Mouse (Mus musculus) spleen, adult 2 months (tissue): ENCODE data around the gene Rbfox1.

Experiments
- CTCF ChIP-seq: fragments of 200-500 bp; IDR thresholded peaks from 2 replicates; pipeline ENCODE4 v1.5.1; 2011; ENCODE audit warnings: mild to moderate bottlenecking, inconsistent platforms; ENCODE audit not compliant: insufficient read depth, insufficient read length, insufficient replicate concordance; ENCODE audit errors: extremely low read depth
- POLR2A ChIP-seq: fragments of 200-500 bp; IDR thresholded peaks from 2 replicates; pipeline ENCODE4 v1.6.1; 2011; ENCODE audit warnings: low read depth, low read length, inconsistent platforms

GRCm38 (mm10) chr16:7069599-7069998, 1184.4 kb downstream of the Rbfox1 start:
- TF ChIP-seq CTCF (no peak), POLR2A (no peak)
